In genomic region chr10:42632453-42633360, GRCm38 (mm10) we compare ENCODE assay signal across 9 mouse cellular contexts. TPM values are rescaled to one million over a fixed set of nuclear protein-coding genes. Genes with fewer than 3 reads are reported as not detected.
DNase-seq lines count a peak whose midpoint lies in the region; ATAC-seq lines count a peak whose summit lies in the region.
"Had no signal": no experiment of that assay in that cellular context is flagged by ENCODE, and none has a peak within 500 bp of the region (broad histone marks: within the 10 kb centered on the region; RNA-seq: fewer than 3 reads in every experiment).

No protein-coding gene starts in this region.

- H3K4me1 ChIP-seq in forebrain, embryonic 15.5 days, result peaks cover 69% of the 10 kb centered on the region
- peaks cover 24% of the 10 kb centered on the region for H3K4me1 ChIP-seq in kidney, embryonic 16.5 days (ENCODE audit: insufficient read depth, low read length)
- peaks cover 39% of the 10 kb centered on the region for H3K4me1 ChIP-seq in midbrain, embryonic 16.5 days (ENCODE audit: control insufficient read depth, insufficient read depth, low read length)

- peak overlapping the region; percentile 86 for H3K27ac ChIP-seq in forebrain, embryonic 15.5 days (replicated peaks)
- no peak overlapping the region for H3K27ac ChIP-seq in kidney, embryonic 16.5 days (ENCODE audit: low read length)
- H3K27ac ChIP-seq in midbrain, embryonic 16.5 days (ENCODE audit: low read length), result no peak overlapping the region

- DNase-seq in cerebellum, postnatal 25 days, result peak; percentile 18 to 30
- DNase-seq in cerebellum, adult 9-11 months, result no peak
- DNase-seq in MN1 (ENCODE audit: low spot score), result peak; percentile 40
- DNase-seq in gastrocnemius, postnatal 10 days, result no peak
- DNase-seq in T-cell, adult 2 months (ENCODE audit: low spot score), result no peak

- no peak for ATAC-seq in forebrain, embryonic 15.5 days (replicated peaks)
- no peak for ATAC-seq in kidney, embryonic 16.5 days (ENCODE audit: low FRiP score, low TSS enrichment)
- ATAC-seq in midbrain, embryonic 16.5 days, result peak; percentile 51

- H3K9ac ChIP-seq in forebrain, embryonic 15.5 days (replicated peaks), result peak overlapping the region; percentile 38
- no peak overlapping the region for H3K9ac ChIP-seq in kidney, embryonic 16.5 days (replicated peaks; ENCODE audit: low read length)
- no peak overlapping the region for H3K9ac ChIP-seq in midbrain, embryonic 16.5 days (ENCODE audit: low read depth, low read length)

- peak overlapping the region; percentile 35 for H3K4me3 ChIP-seq in forebrain, embryonic 15.5 days
- H3K4me3 ChIP-seq in kidney, embryonic 16.5 days (ENCODE audit: low read length), result peak overlapping the region; percentile 34
- H3K4me3 ChIP-seq in midbrain, embryonic 16.5 days (ENCODE audit: low read depth, low read length), result peak overlapping the region; percentile 23

- H3K36me3 ChIP-seq in forebrain, embryonic 15.5 days, result no peaks in the 10 kb centered on the region
- H3K36me3 ChIP-seq in kidney, embryonic 16.5 days (ENCODE audit: insufficient read depth, low read length), result no peaks in the 10 kb centered on the region
- no peaks in the 10 kb centered on the region for H3K36me3 ChIP-seq in midbrain, embryonic 16.5 days (ENCODE audit: control insufficient read depth, insufficient read depth, low read length)

- H3K27me3 ChIP-seq in forebrain, embryonic 15.5 days, result peaks cover 3% of the 10 kb centered on the region; the same call in 1 of the 2 replicates
- H3K27me3 ChIP-seq in kidney, embryonic 16.5 days (ENCODE audit: insufficient read depth, low read length), result peaks cover 96% of the 10 kb centered on the region
- H3K27me3 ChIP-seq in midbrain, embryonic 16.5 days (ENCODE audit: control insufficient read depth, insufficient read depth, low read depth, low read length), result peaks cover 43% of the 10 kb centered on the region

- H3K4me2 ChIP-seq in forebrain, embryonic 15.5 days (replicated peaks), result peak overlapping the region; percentile 75
- H3K4me2 ChIP-seq in kidney, embryonic 16.5 days (replicated peaks; ENCODE audit: low read depth, low read length), result peak overlapping the region; percentile 55
- H3K4me2 ChIP-seq in midbrain, embryonic 16.5 days (ENCODE audit: low read length), result peak overlapping the region; percentile 49

- H3K9me3 ChIP-seq in forebrain, embryonic 15.5 days, result no peaks in the 10 kb centered on the region
- H3K9me3 ChIP-seq in kidney, embryonic 16.5 days (ENCODE audit: low read length), result no peaks in the 10 kb centered on the region
- no peaks in the 10 kb centered on the region for H3K9me3 ChIP-seq in midbrain, embryonic 16.5 days (replicated peaks; ENCODE audit: control insufficient read depth, low read length, poor library complexity, severe bottlenecking)

- 1% methylated on average over 39 of the region's 39 CpGs for WGBS in forebrain, embryonic 15.5 days
- under 1% methylated on average over 39 of the region's 39 CpGs for WGBS in kidney, embryonic 16.5 days
- WGBS in midbrain, embryonic 16.5 days, result 2% methylated on average over 39 of the region's 39 CpGs

RNA-seq across cellular contexts. Expression of gene Ostm1, which starts 49.1 kb away (rescaled TPM):
- polyA plus RNA-seq in forebrain, embryonic 15.5 days (2015; fragmentation: Nextera tagmentation; extraction: Ambion mirVana), result 50.8 and 51.5 TPM in 2 replicates
- polyA plus RNA-seq in kidney, embryonic 16.5 days (2015; fragmentation: Nextera tagmentation; extraction: Ambion mirVana), result 18.2 and 18.5 TPM in 2 replicates
- polyA plus RNA-seq in midbrain, embryonic 16.5 days (2015; fragmentation: Nextera tagmentation; extraction: Ambion mirVana), result 39.9 and 43.7 TPM in 2 replicates
- 10 to 100 TPM in 1 of 2 experiments, 1 to 10 TPM in 1; 9.3 to 10.7 TPM for total RNA-seq in gastrocnemius, postnatal 10 days (2021)

RNA-seq across cellular contexts. Expression of gene Nr2e1, which starts 49.3 kb away (rescaled TPM):
- polyA plus RNA-seq in forebrain, embryonic 15.5 days (2015; fragmentation: Nextera tagmentation; extraction: Ambion mirVana), result 35.4 and 40.5 TPM in 2 replicates
- 0.14 TPM in 1 of 2 replicates, not detected in the other for polyA plus RNA-seq in kidney, embryonic 16.5 days (2015; fragmentation: Nextera tagmentation; extraction: Ambion mirVana)
- polyA plus RNA-seq in midbrain, embryonic 16.5 days (2015; fragmentation: Nextera tagmentation; extraction: Ambion mirVana), result 5.2 and 5.6 TPM in 2 replicates
- total RNA-seq in gastrocnemius, postnatal 10 days (2021), result not detected
- polyA plus RNA-seq: gonadal fat pad, adult 2 months had no signal

Comparison
In these comparisons a context has a peak if more than half of its experiments do, and no peak if none do; other contexts are left out.
1. DNase-seq: peak in cerebellum, postnatal 25 days (2 of 2) and MN1 (single experiment); none in cerebellum, adult 9-11 months (single experiment), gastrocnemius, postnatal 10 days (single experiment) and T-cell, adult 2 months (single experiment).
2. Peak in every context shown above with its lines, with median percentiles within 50 percentile points of each other: H3K4me2 ChIP-seq and H3K4me3 ChIP-seq.